Comparison of ENCODE assay signal across 14 mouse cellular contexts in genomic region chr9:22087034-22087618, GRCm38 (mm10). TPM values are rescaled to one million over a fixed set of nuclear protein-coding genes. Genes with fewer than 3 reads are reported as not detected.
"Had no signal": no experiment of that assay in that cellular context is flagged by ENCODE, and none has a peak within 500 bp of the region (broad histone marks: within the 10 kb centered on the region; RNA-seq: fewer than 3 reads in every experiment).

No protein-coding gene starts in this region.

- H3K9ac ChIP-seq: limb, embryonic 15.5 days; liver, embryonic 13.5 days; midbrain, embryonic 13.5 days; stomach, embryonic 15.5 days had no signal

- ATAC-seq: midbrain, embryonic 13.5 days had no signal

- DNase-seq: kidney, adult 2 months; kidney, postnatal 36 days; liver, embryonic 13.5 days; lung, adult 18-20 months; right cerebral cortex, postnatal 14 days had no signal

- H3K4me3 ChIP-seq: limb, embryonic 15.5 days; liver, embryonic 13.5 days; midbrain, embryonic 13.5 days; stomach, embryonic 15.5 days had no signal

- H3K9me3 ChIP-seq: limb, embryonic 15.5 days; liver, embryonic 13.5 days; midbrain, embryonic 13.5 days; stomach, embryonic 15.5 days had no signal

- H3K27me3 ChIP-seq: limb, embryonic 15.5 days; liver, embryonic 13.5 days; midbrain, embryonic 13.5 days; stomach, embryonic 15.5 days had no signal

- H3K27ac ChIP-seq: limb, embryonic 15.5 days; liver, embryonic 13.5 days; midbrain, embryonic 13.5 days had no signal

- H3K4me2 ChIP-seq: limb, embryonic 15.5 days; liver, embryonic 13.5 days; midbrain, embryonic 13.5 days; stomach, embryonic 15.5 days had no signal

- H3K36me3 ChIP-seq: limb, embryonic 15.5 days had no signal

RNA-seq across cellular contexts. Expression of gene Gm49318, which starts 16.1 kb away (rescaled TPM):
- total RNA-seq: midbrain, postnatal 0 days had no signal
- polyA plus RNA-seq: kidney, adult 2 months; kidney, embryonic 16.5 days; limb, embryonic 11.5 days; limb, embryonic 15.5 days; liver, embryonic 13.5 days; lung, embryonic 16.5 days; midbrain, embryonic 13.5 days; neural tube, embryonic 14.5 days; spleen, adult 2 months; stomach, embryonic 15.5 days had no signal
